Mouse (Mus musculus) spleen, adult 2 months (tissue): ENCODE data around the gene Cipc. TPM values are rescaled to one million over a fixed set of nuclear protein-coding genes. Genes with fewer than 3 reads are reported as not detected.

Source experiments
- DNase-seq, 2 experiments: peaks; one replicate each; pipeline versions ENCODE4 v3.0.0 to v3.0.0-alpha.2; 2012 to 2021; ENCODE audit warnings: low spot score in 2 of 2, low read depth in 1 of 2
- H3K27ac ChIP-seq: fragments of 200-500 bp; 2 replicates; pipeline ENCODE4 v1.5.1; 2012; ENCODE audit warnings: low read length, inconsistent platforms; ENCODE audit not compliant: insufficient read depth
- H3K27me3 ChIP-seq: fragments of 200-500 bp; 2 replicates; pipeline ENCODE4 v1.6.1; 2012; ENCODE audit warnings: mild to moderate bottlenecking, moderate library complexity, low read length, inconsistent platforms; ENCODE audit not compliant: control insufficient read depth, insufficient read depth
- H3K36me3 ChIP-seq: fragments of 200-500 bp; 2 replicates; pipeline ENCODE4 v1.6.1; 2012; ENCODE audit warnings: mild to moderate bottlenecking, low read length, inconsistent platforms; ENCODE audit not compliant: control insufficient read depth, insufficient read depth
- H3K4me1 ChIP-seq: fragments of 200-500 bp; 2 replicates; pipeline ENCODE4 v1.6.1; 2011; ENCODE audit warnings: inconsistent platforms; ENCODE audit not compliant: control insufficient read depth, insufficient read depth, insufficient read length
- H3K4me3 ChIP-seq: fragments of 200-500 bp; 2 replicates; pipeline ENCODE4 v1.5.1; 2011; ENCODE audit warnings: mild to moderate bottlenecking, inconsistent platforms; ENCODE audit not compliant: insufficient read depth, insufficient read length; ENCODE audit errors: extremely low read depth
- CTCF ChIP-seq: fragments of 200-500 bp; IDR thresholded peaks from 2 replicates; pipeline ENCODE4 v1.5.1; 2011; ENCODE audit warnings: mild to moderate bottlenecking, inconsistent platforms; ENCODE audit not compliant: insufficient read depth, insufficient read length, insufficient replicate concordance; ENCODE audit errors: extremely low read depth
- POLR2A ChIP-seq: fragments of 200-500 bp; IDR thresholded peaks from 2 replicates; pipeline ENCODE4 v1.6.1; 2011; ENCODE audit warnings: low read depth, low read length, inconsistent platforms
- WGBS: fragments of 180-500 bp; shearing (Covaris S2); methylation state at CpG from one replicate; pipeline ENCODE4 v1.1.7; 2018; 5-methylcytosine and 5-hydroxymethylcytosine counted together
- polyA plus RNA-seq: library from polyadenylated mRNA; depleted of rRNA; stranded (reverse); fragments of >200 nt; gene quantifications from 2 replicates; pipeline ENCODE4 v1.2.3, GENCODE M21; 2012

The Cipc gene
- polyA plus RNA-seq, 1 experiment: 24.2 TPM

DNA sequence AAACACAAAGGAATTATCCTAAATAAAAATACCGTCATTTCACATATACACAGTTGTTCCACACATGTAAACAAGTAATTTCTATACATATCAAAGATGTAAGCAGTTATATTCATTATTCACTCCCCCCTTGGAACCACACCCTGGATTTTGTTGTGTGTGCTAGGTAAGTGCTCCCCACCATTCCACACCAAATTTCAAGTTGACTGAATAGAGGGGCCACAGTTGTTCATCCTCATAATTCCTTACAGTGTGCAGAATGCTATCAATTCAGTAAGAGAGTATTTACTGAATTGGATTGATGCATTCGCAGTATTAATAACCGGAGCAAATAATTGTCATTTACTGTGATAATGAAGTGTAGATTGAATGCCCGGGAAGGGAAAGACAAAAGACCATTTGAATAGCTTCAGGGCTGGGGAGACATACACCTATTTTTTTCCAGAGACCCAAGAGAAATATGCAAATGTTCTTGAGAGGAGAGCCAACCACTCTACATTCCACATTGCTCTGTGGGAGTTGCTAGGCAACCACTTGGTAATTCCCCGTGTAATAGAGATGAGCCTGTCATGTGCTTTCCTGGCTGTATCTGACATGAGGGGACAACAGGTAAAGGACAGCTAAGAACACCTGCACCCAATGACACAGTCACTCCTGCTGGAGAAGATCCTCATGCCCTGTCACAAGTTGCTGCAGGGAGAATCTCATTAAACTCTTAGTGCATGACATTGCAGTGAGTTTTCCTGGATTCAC lies 4.9 kb upstream of the Cipc start:
- Histone ChIP-seq H3K4me1 (no peaks in the 10 kb centered on the region), H3K27me3 (no peaks in the 10 kb centered on the region), H3K4me3 (no peak overlapping the region), H3K27ac (no peak overlapping the region), H3K36me3 (no peaks in the 10 kb centered on the region)
- WGBS: 67% methylated on average over 5 of the region's 5 CpGs
- no peak for DNase-seq
- no peak for TF ChIP-seq POLR2A
- no peak for TF ChIP-seq CTCF

DNA sequence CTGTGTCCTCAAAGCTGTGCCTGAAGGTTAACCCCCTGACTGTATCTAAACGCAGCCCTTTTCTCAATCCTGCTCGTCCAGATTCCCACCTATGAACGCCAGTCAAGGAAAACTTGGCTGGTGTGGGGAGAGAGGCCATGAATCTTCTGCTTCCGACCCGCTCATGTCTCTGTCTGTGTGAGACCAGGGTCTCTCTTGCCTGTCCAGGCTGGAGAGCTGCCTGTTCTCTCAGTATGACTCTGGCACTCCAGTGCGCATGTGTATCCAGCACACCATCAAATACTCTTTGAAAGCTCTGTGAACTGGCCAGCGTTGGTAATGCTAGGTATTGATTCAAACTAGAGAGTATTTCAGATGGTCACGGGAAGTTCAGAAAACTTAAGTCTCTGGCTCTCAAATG lies 3.4 kb upstream of the Cipc start:
- no peak for DNase-seq
- no peaks in the 10 kb centered on the region for H3K36me3 ChIP-seq
- no peak overlapping the region for H3K4me3 ChIP-seq
- no peaks in the 10 kb centered on the region for H3K4me1 ChIP-seq
- TF ChIP-seq POLR2A: no peak
- TF ChIP-seq CTCF: no peak
- WGBS: 92% methylated on average over 8 of the region's 8 CpGs
- no peaks in the 10 kb centered on the region for H3K27me3 ChIP-seq
- H3K27ac ChIP-seq: no peak overlapping the region

DNA sequence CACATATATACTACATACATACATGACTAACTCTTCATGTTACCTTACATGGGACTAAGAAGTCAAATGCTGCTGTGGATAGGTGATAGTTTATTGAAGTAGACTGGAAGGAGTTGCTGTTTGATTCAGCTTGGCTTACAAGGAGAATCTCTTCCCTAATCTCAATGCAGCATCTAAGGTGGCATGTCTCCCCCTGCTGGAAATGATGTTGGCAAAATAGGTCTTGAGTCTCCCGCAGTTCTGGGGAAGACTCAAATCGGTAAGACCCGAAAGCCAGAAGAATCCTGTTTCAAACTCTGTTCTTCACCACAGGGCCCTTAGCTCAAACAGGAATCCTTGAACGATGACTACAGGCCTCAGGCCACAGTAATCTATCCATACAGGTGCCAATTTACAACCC lies 1.7 kb upstream of the Cipc start:
- TF ChIP-seq CTCF (peak; percentile 39; the same call in 1 of the 2 replicates), POLR2A (no peak)
- WGBS: 6% methylated on average over 4 of the region's 4 CpGs
- Histone ChIP-seq H3K4me3 (no peak overlapping the region), H3K27me3 (no peaks in the 10 kb centered on the region), H3K36me3 (no peaks in the 10 kb centered on the region), H3K4me1 (no peaks in the 10 kb centered on the region), H3K27ac (no peak overlapping the region)
- DNase-seq: peak; percentile 66 to 74

DNA sequence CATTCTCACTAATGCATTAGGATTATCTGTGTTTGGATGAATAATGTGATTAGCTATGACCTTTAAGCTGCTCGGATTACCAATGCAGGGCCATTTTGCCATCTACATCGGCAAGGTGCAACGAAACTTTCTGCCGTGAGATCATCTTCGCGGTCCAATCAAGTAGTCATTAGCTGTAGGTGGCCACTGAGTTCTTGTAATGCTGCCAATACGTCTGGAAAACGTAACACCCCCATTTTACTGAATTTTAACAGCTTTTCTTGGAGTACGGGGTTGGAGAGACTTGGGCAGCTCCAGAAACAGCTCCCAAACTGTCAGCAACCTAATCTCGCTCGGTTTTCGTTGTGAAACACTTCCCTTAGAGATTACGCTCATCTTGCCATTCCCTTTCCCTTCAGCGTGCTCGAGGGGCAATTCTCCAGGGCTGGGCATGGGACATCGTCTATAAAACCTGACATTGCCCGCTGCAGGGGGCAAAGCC lies 502 bp upstream of the Cipc start:
- under 1% methylated on average over 17 of the region's 17 CpGs for WGBS
- H3K4me1 ChIP-seq: peaks cover 4% of the 10 kb centered on the region; the same call in 1 of the 2 replicates
- DNase-seq: no peak
- H3K27me3 ChIP-seq: no peaks in the 10 kb centered on the region
- H3K27ac ChIP-seq: peak overlapping the region; percentile 94
- H3K36me3 ChIP-seq: no peaks in the 10 kb centered on the region
- TF ChIP-seq POLR2A (no peak), CTCF (no peak)
- peak overlapping the region; percentile 72 for H3K4me3 ChIP-seq

DNA sequence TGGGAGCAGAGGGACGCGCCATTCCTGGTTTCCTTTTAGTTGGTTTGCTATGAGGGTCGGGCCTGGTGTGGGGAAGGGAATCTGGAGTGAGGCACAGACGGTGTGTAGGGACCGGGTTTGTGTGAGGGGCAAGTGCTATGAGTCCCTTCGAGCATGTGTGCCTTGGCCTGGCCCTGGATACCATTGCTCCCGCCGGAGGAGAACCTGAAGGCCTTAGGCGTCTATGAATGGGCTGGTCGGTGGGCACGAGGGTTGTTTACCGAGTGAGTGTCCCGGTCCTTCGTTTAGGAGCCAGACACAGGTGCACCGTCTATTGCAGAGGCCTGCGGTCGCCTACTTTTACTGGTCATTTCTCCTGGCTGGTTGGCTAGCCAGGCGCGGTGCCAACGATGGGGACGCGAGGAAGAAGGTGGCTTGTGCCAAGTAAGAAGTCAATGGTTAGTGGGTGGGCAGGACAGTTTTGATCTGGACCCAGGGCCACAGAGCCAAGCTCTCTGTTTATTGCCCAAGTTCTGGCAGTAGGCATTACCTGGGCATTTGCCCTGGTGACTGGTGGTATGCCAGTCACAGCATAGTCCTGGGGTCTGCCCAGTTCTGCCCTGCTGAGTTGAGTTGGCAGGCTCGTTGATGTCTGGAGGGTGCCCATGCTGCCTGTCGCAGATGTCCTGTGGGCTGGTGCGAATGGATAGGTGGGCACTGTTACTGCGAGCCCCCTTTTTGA lies 998 bp downstream of the Cipc start:
- WGBS: 8% methylated on average over 26 of the region's 26 CpGs
- Histone ChIP-seq H3K27ac (peak overlapping the region; percentile 94), H3K36me3 (peaks cover 3% of the 10 kb centered on the region; the same call in 1 of the 2 replicates), H3K4me1 (peaks cover 4% of the 10 kb centered on the region; the same call in 1 of the 2 replicates), H3K4me3 (peak overlapping the region; percentile 72), H3K27me3 (no peaks in the 10 kb centered on the region)
- no peak for DNase-seq
- TF ChIP-seq POLR2A: no peak
- no peak for TF ChIP-seq CTCF

DNA sequence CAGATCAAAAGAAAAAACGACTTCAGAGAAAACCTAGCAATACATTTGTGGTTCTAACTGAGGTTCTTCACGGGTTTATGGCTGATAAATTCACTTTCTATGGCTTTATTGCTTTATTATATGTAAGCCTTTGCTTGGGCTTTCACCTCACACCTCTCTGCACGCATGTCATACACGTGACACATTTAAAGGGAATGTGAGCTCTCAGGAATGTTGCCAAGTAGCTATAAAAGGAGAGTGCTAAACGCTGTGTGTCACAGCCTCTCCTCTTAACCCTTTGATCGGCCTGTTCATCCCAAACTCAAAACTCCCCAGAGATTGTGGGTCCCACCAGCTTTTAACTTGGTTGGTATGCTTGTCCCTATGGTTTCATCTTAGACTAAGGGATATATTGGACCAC lies 1.8 kb downstream of the Cipc start:
- no peak for DNase-seq
- H3K36me3 ChIP-seq: peaks cover 4% of the 10 kb centered on the region; the same call in 1 of the 2 replicates
- WGBS: 41% methylated on average over 6 of the region's 6 CpGs

More for the DNA sequence above, 1.8 kb downstream of the Cipc start:
- Histone ChIP-seq H3K4me3 (no peak overlapping the region), H3K27ac (peak overlapping the region; percentile 29; the same call in 1 of the 2 replicates), H3K27me3 (no peaks in the 10 kb centered on the region), H3K4me1 (peaks cover 4% of the 10 kb centered on the region; the same call in 1 of the 2 replicates)
- TF ChIP-seq POLR2A: no peak
- no peak for TF ChIP-seq CTCF
